Mouse (Mus musculus) midbrain, embryonic 11.5 days (tissue): ENCODE data around the gene Intu. TPM values are rescaled to one million over a fixed set of nuclear protein-coding genes. Genes with fewer than 3 reads are reported as not detected.

ENCODE experiments used
- ATAC-seq: fragments of 200-750 bp; cut with Nextera tagmentation; 2 replicates; pipeline ENCODE4 v1.8.0; 2017; ENCODE audit warnings: moderate TSS enrichment, moderate library complexity; ENCODE audit not compliant: low FRiP score
- DNase-seq: peaks from one replicate; pipeline ENCODE4 v3.0.0; 2015; ENCODE audit warnings: low spot score; ENCODE audit errors: missing footprints
- H3K27ac ChIP-seq: fragments of 300-500 bp; sonication (generic); 2 replicates; pipeline ENCODE4 v1.5.1; 2014; ENCODE audit warnings: low read depth, low read length
- H3K27me3 ChIP-seq: fragments of 300-500 bp; sonication (generic); 2 replicates; pipeline ENCODE4 v1.6.1; 2014; ENCODE audit warnings: mild to moderate bottlenecking, low read length, moderate library complexity, mixed read lengths; ENCODE audit not compliant: control insufficient read depth, insufficient read depth
- H3K36me3 ChIP-seq: fragments of 300-500 bp; sonication (generic); 2 replicates; pipeline ENCODE4 v1.6.1; 2014; ENCODE audit warnings: mild to moderate bottlenecking, low read length, moderate library complexity, mixed read lengths; ENCODE audit not compliant: control insufficient read depth, insufficient read depth
- H3K4me1 ChIP-seq: fragments of 300-500 bp; sonication (generic); 2 replicates; pipeline ENCODE4 v1.6.1; 2014; ENCODE audit warnings: low read length; ENCODE audit not compliant: control insufficient read depth, insufficient read depth
- H3K4me2 ChIP-seq: fragments of 300-500 bp; sonication (generic); 2 replicates; pipeline ENCODE4 v1.6.1; 2014; ENCODE audit warnings: mild to moderate bottlenecking, moderate library complexity
- H3K4me3 ChIP-seq: fragments of 300-500 bp; sonication (generic); 2 replicates; pipeline ENCODE4 v1.5.1; 2014; ENCODE audit warnings: low read depth, low read length
- H3K9ac ChIP-seq: fragments of 300-500 bp; sonication (generic); 2 replicates; pipeline ENCODE4 v1.6.1; 2014; ENCODE audit warnings: low read length
- H3K9me3 ChIP-seq: fragments of 300-500 bp; sonication (generic); 2 replicates; pipeline ENCODE4 v1.6.1; 2016; ENCODE audit warnings: low read length; ENCODE audit not compliant: control insufficient read depth
- WGBS: fragments of 180-500 bp; shearing (Covaris S2); extraction: QIAGEN DNeasy Blood & Tissue Kit; methylation state at CpG from one replicate; pipeline ENCODE4 v1.1.7; 2014; 5-methylcytosine and 5-hydroxymethylcytosine counted together
- polyA plus RNA-seq: library from polyadenylated mRNA; unstranded; fragments of >200 nt; fragmentation: Nextera tagmentation; extraction: Ambion mirVana; gene quantifications from 2 replicates; pipeline ENCODE4 v1.2.1, GENCODE M21; 2014

Gene Intu
- polyA plus RNA-seq, 1 experiment from 2014 or later, result 7.8 TPM

- H3K9ac ChIP-seq, result no peak within 1 kb of the TSS
- H3K9me3 ChIP-seq, result no peaks in the 10 kb centered on the region
- WGBS, result 91% methylated on average over 30 of the region's 30 CpGs
- H3K4me2 ChIP-seq, result no peak within 1 kb of the TSS
- no peak for DNase-seq
- no peaks in the 10 kb centered on the region for H3K4me1 ChIP-seq
- H3K27ac ChIP-seq, result no peak within 1 kb of the TSS
- H3K36me3 ChIP-seq, result no peaks in the 10 kb centered on the region
- no peak within 1 kb of the TSS for H3K4me3 ChIP-seq
- no peak for ATAC-seq
- H3K27me3 ChIP-seq, result no peaks in the 10 kb centered on the region
Observed at GRCm38 (mm10) chr3:40708655-40709054, 177.6 kb downstream of the Intu start, which contains the start of gene Slc25a31. Gene Slc25a31, plus strand, starts transcription at chr3:40708855.

- H3K27ac ChIP-seq, result no peak overlapping the region
- H3K4me2 ChIP-seq, result no peak overlapping the region
- no peak overlapping the region for H3K9ac ChIP-seq
- no peaks in the 10 kb centered on the region for H3K36me3 ChIP-seq
- no peaks in the 10 kb centered on the region for H3K4me1 ChIP-seq
- 67% methylated on average over 1 of the region's 1 CpGs for WGBS
- H3K4me3 ChIP-seq, result no peak overlapping the region
- no peaks in the 10 kb centered on the region for H3K27me3 ChIP-seq
- DNase-seq (no peak), ATAC-seq (no peak)
- H3K9me3 ChIP-seq, result no peaks in the 10 kb centered on the region
Observed at GRCm38 (mm10) chr3:40716056-40716455, 185.0 kb downstream of the Intu start.

GRCm38 (mm10) chr3:40719022-40719421 is 187.9 kb downstream of the Intu start:
- no peak overlapping the region for H3K4me2 ChIP-seq
- DNase-seq (no peak), ATAC-seq (no peak)
- H3K36me3 ChIP-seq, result no peaks in the 10 kb centered on the region
- no peak overlapping the region for H3K9ac ChIP-seq
- WGBS, result 92% methylated on average over 3 of the region's 3 CpGs
- H3K4me3 ChIP-seq, result no peak overlapping the region
- no peaks in the 10 kb centered on the region for H3K27me3 ChIP-seq
- H3K4me1 ChIP-seq, result no peaks in the 10 kb centered on the region
- no peaks in the 10 kb centered on the region for H3K9me3 ChIP-seq
- H3K27ac ChIP-seq, result no peak overlapping the region

- 83% methylated on average over 6 of the region's 6 CpGs for WGBS
Observed at GRCm38 (mm10) chr3:40738381-40738912, 207.4 kb downstream of the Intu start.

GRCm38 (mm10) chr3:40744024-40744835 is 213.1 kb downstream of the Intu start, which contains the start of gene Hspa4l:
Gene Hspa4l, plus strand, starts transcription at chr3:40744495.
- Histone ChIP-seq H3K4me1 (peaks cover 6% of the 10 kb centered on the region; the same call in 1 of the 2 replicates), H3K4me3 (peak within 1 kb of the TSS; percentile 79), H3K9me3 (no peaks in the 10 kb centered on the region), H3K27ac (peak within 1 kb of the TSS; percentile 89), H3K36me3 (no peaks in the 10 kb centered on the region), H3K27me3 (no peaks in the 10 kb centered on the region), H3K4me2 (peak within 1 kb of the TSS; percentile 92), H3K9ac (peak within 1 kb of the TSS; percentile 75)
- ATAC-seq (no peak), DNase-seq (peak; percentile 96)
- 16% methylated on average over 16 of the region's 16 CpGs for WGBS

More at GRCm38 (mm10) chr3:40738381-40738912, 207.4 kb downstream of the Intu start:
- Histone ChIP-seq H3K27me3 (no peaks in the 10 kb centered on the region), H3K4me2 (no peak overlapping the region), H3K36me3 (no peaks in the 10 kb centered on the region), H3K4me3 (no peak overlapping the region), H3K9me3 (no peaks in the 10 kb centered on the region), H3K27ac (no peak overlapping the region), H3K9ac (no peak overlapping the region), H3K4me1 (no peaks in the 10 kb centered on the region)
- ATAC-seq (no peak), DNase-seq (no peak)

GRCm38 (mm10) chr3:40744836-40745660 is 214.0 kb downstream of the Intu start:
- ATAC-seq, result peak; percentile 95
- peak overlapping the region; percentile 89 for H3K27ac ChIP-seq
- peaks cover 6% of the 10 kb centered on the region; the same call in 1 of the 2 replicates for H3K4me1 ChIP-seq
- no peaks in the 10 kb centered on the region for H3K36me3 ChIP-seq
- peak overlapping the region; percentile 75 for H3K9ac ChIP-seq
- no peaks in the 10 kb centered on the region for H3K9me3 ChIP-seq
- no peaks in the 10 kb centered on the region for H3K27me3 ChIP-seq
- H3K4me3 ChIP-seq, result peak overlapping the region; percentile 79
- under 1% methylated on average over 81 of the region's 93 CpGs for WGBS
- DNase-seq, result peak; percentile 100
- peak overlapping the region; percentile 92 for H3K4me2 ChIP-seq

- Histone ChIP-seq H3K9me3 (no peaks in the 10 kb centered on the region), H3K27me3 (no peaks in the 10 kb centered on the region), H3K4me1 (peaks cover 6% of the 10 kb centered on the region; the same call in 1 of the 2 replicates), H3K4me3 (peak overlapping the region; percentile 79), H3K4me2 (peak overlapping the region; percentile 92), H3K9ac (peak overlapping the region; percentile 75), H3K27ac (peak overlapping the region; percentile 89), H3K36me3 (no peaks in the 10 kb centered on the region)
- ATAC-seq (no peak; the same call in 1 of the 2 replicates), DNase-seq (peak; percentile 96)
- 2% methylated on average over 32 of the region's 37 CpGs for WGBS
Observed at GRCm38 (mm10) chr3:40745661-40746547, 214.8 kb downstream of the Intu start.
